Mouse (Mus musculus) limb, embryonic 15.5 days (tissue): ENCODE measurements at regions not wholly inside any gene's neighbourhood (a gene's known extent, or its start where the extent isn't known, plus 50 kb on each side); places are given as distances from the start of the nearest gene placed in this dataset.

Experiments
- ATAC-seq: fragments of 200-750 bp; cut with Nextera tagmentation; 2 replicates; pipeline ENCODE4 v1.8.0; 2017; ENCODE audit warnings: low read depth, moderate TSS enrichment; ENCODE audit not compliant: insufficient number of reproducible peaks, low FRiP score, low TSS enrichment
- H3K27ac ChIP-seq: fragments of 300-500 bp; sonication (generic); 2 replicates; pipeline ENCODE4 v1.5.1; 2015; ENCODE audit warnings: moderate library complexity, mild to moderate bottlenecking, inconsistent platforms
- H3K27me3 ChIP-seq: fragments of 300-500 bp; sonication (generic); 2 replicates; pipeline ENCODE4 v1.6.1; 2015; ENCODE audit warnings: inconsistent platforms
- H3K36me3 ChIP-seq: fragments of 300-500 bp; sonication (generic); 2 replicates; pipeline ENCODE4 v1.6.1; 2015; ENCODE audit warnings: inconsistent platforms
- H3K4me1 ChIP-seq: fragments of 300-500 bp; sonication (generic); 2 replicates; pipeline ENCODE4 v1.6.1; 2015; ENCODE audit warnings: inconsistent platforms
- H3K4me2 ChIP-seq: fragments of 300-500 bp; sonication (generic); 2 replicates; pipeline ENCODE4 v1.6.1; 2015; ENCODE audit warnings: mild to moderate bottlenecking, inconsistent platforms
- H3K4me3 ChIP-seq: fragments of 300-500 bp; sonication (generic); 2 replicates; pipeline ENCODE4 v1.5.1; 2015; ENCODE audit warnings: mild to moderate bottlenecking, inconsistent platforms
- H3K9ac ChIP-seq: fragments of 300-500 bp; sonication (generic); 2 replicates; pipeline ENCODE4 v1.6.1; 2015; ENCODE audit warnings: inconsistent platforms
- H3K9me3 ChIP-seq: fragments of 300-500 bp; sonication (generic); 2 replicates; pipeline ENCODE4 v1.6.1; 2016; ENCODE audit warnings: inconsistent platforms
- WGBS: fragments of 180-500 bp; shearing (Covaris S2); methylation state at CpG from one replicate; pipeline ENCODE4 v1.1.7; 2015; 5-methylcytosine and 5-hydroxymethylcytosine counted together

GRCm38 (mm10) chrX:11876636-11877035 lies 283.5 kb downstream of the Bcor start:
- Histone ChIP-seq H3K9me3 (no peaks in the 10 kb centered on the region), H3K4me1 (no peaks in the 10 kb centered on the region), H3K4me2 (no peak overlapping the region), H3K36me3 (no peaks in the 10 kb centered on the region), H3K27me3 (0 out of 2 replicates have a peak, but pooled peaks cover 15% of the 10 kb centered on the region), H3K27ac (no peak overlapping the region), H3K9ac (no peak overlapping the region), H3K4me3 (no peak overlapping the region)
- no peak for ATAC-seq
- 78% methylated on average over 7 of the region's 7 CpGs for WGBS

DNA sequence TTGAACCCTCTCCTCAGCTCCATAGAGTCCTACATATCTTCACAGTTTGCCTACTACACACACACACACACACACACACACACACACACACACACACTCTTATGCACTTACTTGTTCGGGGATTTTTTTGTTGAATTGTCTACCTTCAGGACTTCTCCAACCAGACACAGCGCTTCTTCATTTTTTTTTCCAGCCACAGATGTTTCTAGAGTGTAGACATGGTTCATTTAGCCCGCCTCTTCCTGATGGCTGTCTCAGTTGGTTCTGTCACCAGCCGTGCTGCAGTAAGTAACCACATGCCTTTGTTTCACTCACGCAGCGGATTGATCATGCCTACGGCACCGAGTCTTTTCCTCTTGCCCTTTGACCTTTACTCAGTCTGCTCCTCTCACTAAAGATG lies 282.1 kb downstream of the Bcor start:
- no peaks in the 10 kb centered on the region for H3K4me1 ChIP-seq
- no peak overlapping the region for H3K4me2 ChIP-seq
- H3K9me3 ChIP-seq = no peaks in the 10 kb centered on the region
- no peak overlapping the region for H3K9ac ChIP-seq
- no peaks in the 10 kb centered on the region for H3K36me3 ChIP-seq
- H3K4me3 ChIP-seq = no peak overlapping the region
- 68% methylated on average over 8 of the region's 8 CpGs for WGBS
- 0 out of 2 replicates have a peak, but pooled peaks cover 15% of the 10 kb centered on the region for H3K27me3 ChIP-seq
- no peak overlapping the region for H3K27ac ChIP-seq
- no peak for ATAC-seq

GRCm38 (mm10) chrX:11880972-11881371 lies 279.2 kb downstream of the Bcor start:
- WGBS = 58% methylated on average over 1 of the region's 1 CpGs
- no peak overlapping the region for H3K4me3 ChIP-seq
- H3K4me1 ChIP-seq = no peaks in the 10 kb centered on the region
- H3K27ac ChIP-seq = no peak overlapping the region
- H3K36me3 ChIP-seq = no peaks in the 10 kb centered on the region
- H3K9me3 ChIP-seq = no peaks in the 10 kb centered on the region
- H3K27me3 ChIP-seq = 0 out of 2 replicates have a peak, but pooled peaks cover 4% of the 10 kb centered on the region
- no peak overlapping the region for H3K4me2 ChIP-seq
- no peak for ATAC-seq
- H3K9ac ChIP-seq = no peak overlapping the region

GRCm38 (mm10) chrX:11883738-11884716 lies 276.1 kb downstream of the Bcor start:
- Histone ChIP-seq H3K36me3 (no peaks in the 10 kb centered on the region), H3K9me3 (no peaks in the 10 kb centered on the region), H3K4me2 (no peak overlapping the region), H3K9ac (no peak overlapping the region), H3K4me1 (peaks cover 6% of the 10 kb centered on the region; the same call in 1 of the 2 replicates), H3K4me3 (no peak overlapping the region), H3K27me3 (no peaks in the 10 kb centered on the region), H3K27ac (no peak overlapping the region)
- 52% methylated on average over 10 of the region's 10 CpGs for WGBS
- no peak for ATAC-seq

- H3K4me2 ChIP-seq = no peak overlapping the region
- WGBS = 87% methylated on average over 5 of the region's 5 CpGs
- H3K27ac ChIP-seq = no peak overlapping the region
- no peaks in the 10 kb centered on the region for H3K9me3 ChIP-seq
- ATAC-seq = no peak
- H3K27me3 ChIP-seq = peaks cover 16% of the 10 kb centered on the region; the same call in 1 of the 2 replicates
- peaks cover 16% of the 10 kb centered on the region for H3K4me1 ChIP-seq
- no peak overlapping the region for H3K4me3 ChIP-seq
- H3K36me3 ChIP-seq = no peaks in the 10 kb centered on the region
- H3K9ac ChIP-seq = no peak overlapping the region
Observed at GRCm38 (mm10) chrX:11892396-11892795, 267.8 kb downstream of the Bcor start.

- no peak for ATAC-seq
- H3K27ac ChIP-seq = no peak overlapping the region
Observed at GRCm38 (mm10) chrX:11893606-11894279, 266.4 kb downstream of the Bcor start.

DNA sequence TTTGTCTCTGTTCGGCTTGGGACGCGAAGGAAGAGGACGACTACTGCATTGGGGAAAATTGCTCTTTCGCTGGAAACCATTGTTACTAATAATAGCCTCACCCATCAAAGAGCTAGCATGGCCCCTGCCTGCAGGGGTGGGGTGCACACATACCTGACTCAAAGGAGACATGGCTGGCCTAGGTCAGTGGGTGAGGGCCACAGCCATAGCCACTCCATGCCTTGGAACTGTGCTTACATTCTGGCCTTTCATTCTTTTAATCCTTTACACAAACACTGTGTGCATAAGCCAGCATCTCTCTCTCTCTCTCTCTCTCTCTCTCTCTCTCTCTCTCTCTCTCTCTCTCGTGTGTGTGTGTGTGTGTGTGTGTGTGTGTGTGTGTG lies 265.9 kb downstream of the Bcor start:
- Histone ChIP-seq H3K4me2 (no peak overlapping the region), H3K4me1 (peaks cover 11% of the 10 kb centered on the region), H3K9ac (no peak overlapping the region), H3K36me3 (no peaks in the 10 kb centered on the region), H3K9me3 (no peaks in the 10 kb centered on the region), H3K27ac (no peak overlapping the region), H3K27me3 (peaks cover 18% of the 10 kb centered on the region; the same call in 1 of the 2 replicates), H3K4me3 (no peak overlapping the region)
- no peak for ATAC-seq
- WGBS = 37% methylated on average over 5 of the region's 6 CpGs

More at GRCm38 (mm10) chrX:11893606-11894279, 266.4 kb downstream of the Bcor start:
- Histone ChIP-seq H3K9ac (no peak overlapping the region), H3K4me3 (no peak overlapping the region), H3K4me1 (peaks cover 11% of the 10 kb centered on the region), H3K27me3 (peaks cover 18% of the 10 kb centered on the region; the same call in 1 of the 2 replicates), H3K9me3 (no peaks in the 10 kb centered on the region), H3K36me3 (no peaks in the 10 kb centered on the region), H3K4me2 (no peak overlapping the region)
- 29% methylated on average over 10 of the region's 10 CpGs for WGBS

DNA sequence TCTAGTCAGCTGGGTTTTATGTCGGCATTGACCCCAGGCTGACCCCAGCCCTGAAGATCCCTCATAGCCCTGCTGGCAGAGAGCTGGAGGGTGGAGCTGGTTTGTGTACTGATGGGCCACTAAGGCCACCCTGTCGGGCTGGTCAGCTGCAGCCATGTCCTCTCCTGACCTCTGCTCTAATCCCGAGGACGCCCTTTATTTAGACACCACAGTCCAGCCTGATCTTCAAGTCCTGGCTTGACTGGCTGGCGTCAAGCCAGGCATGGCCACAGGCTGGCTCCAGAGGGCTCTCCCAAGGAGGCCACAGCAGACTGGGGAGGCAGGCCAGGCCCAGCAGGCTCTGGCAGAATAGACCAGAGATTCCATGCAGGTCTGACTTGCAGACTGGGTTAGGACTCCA lies 264.8 kb downstream of the Bcor start:
- Histone ChIP-seq H3K4me3 (no peak overlapping the region), H3K4me2 (no peak overlapping the region), H3K36me3 (no peaks in the 10 kb centered on the region), H3K4me1 (peaks cover 11% of the 10 kb centered on the region), H3K9ac (no peak overlapping the region), H3K9me3 (no peaks in the 10 kb centered on the region), H3K27ac (no peak overlapping the region), H3K27me3 (peaks cover 18% of the 10 kb centered on the region; the same call in 1 of the 2 replicates)
- 54% methylated on average over 5 of the region's 5 CpGs for WGBS
- ATAC-seq = no peak

DNA sequence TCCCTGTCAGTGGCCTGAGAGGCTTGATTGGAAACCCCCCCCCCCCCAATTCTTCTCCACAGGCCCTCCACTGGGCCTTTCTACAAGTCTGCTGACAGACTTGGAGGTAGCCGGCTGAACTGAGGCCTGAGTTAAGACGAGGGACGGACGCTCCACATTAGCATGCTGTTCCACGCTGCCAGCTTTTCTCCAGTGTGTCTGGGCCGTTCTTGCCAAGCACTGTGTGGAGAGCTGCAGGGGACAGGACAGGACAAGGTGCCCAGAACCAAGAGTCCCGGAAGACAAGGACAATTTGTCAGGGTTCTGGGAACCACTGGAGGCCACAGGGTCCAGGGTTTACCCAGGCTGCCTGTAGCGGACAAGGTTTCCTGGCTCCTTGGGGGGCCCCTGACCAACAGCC lies 261.9 kb downstream of the Bcor start:
- Histone ChIP-seq H3K9me3 (no peaks in the 10 kb centered on the region), H3K4me1 (peaks cover 11% of the 10 kb centered on the region), H3K4me3 (no peak overlapping the region), H3K36me3 (no peaks in the 10 kb centered on the region), H3K9ac (no peak overlapping the region), H3K27ac (no peak overlapping the region), H3K27me3 (peaks cover 15% of the 10 kb centered on the region; the same call in 1 of the 2 replicates), H3K4me2 (no peak overlapping the region)
- WGBS = 83% methylated on average over 8 of the region's 8 CpGs
- no peak for ATAC-seq

DNA sequence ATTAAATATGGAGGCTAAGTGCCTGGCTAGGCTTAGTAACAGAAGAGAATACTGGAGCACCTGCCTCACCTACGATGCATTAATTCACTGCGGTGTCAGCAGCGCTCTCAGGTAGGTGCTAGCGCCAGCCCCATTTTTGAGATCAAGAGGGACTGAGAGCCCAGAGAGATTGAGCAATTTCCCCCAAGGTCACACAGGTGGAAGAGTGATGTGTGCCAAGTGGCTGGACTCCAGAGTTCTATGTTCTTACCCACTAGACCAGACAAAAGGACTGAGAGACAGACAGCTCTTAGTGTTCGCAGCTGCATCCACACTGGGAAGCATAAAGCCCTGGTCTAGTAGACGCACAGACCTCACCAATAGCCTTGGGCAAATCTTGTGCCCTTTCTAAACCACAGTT lies 261.1 kb downstream of the Bcor start:
- 85% methylated on average over 6 of the region's 6 CpGs for WGBS
- Histone ChIP-seq H3K27ac (no peak overlapping the region), H3K9ac (no peak overlapping the region), H3K4me1 (peaks cover 7% of the 10 kb centered on the region), H3K9me3 (no peaks in the 10 kb centered on the region), H3K27me3 (peaks cover 15% of the 10 kb centered on the region; the same call in 1 of the 2 replicates), H3K4me3 (no peak overlapping the region), H3K36me3 (no peaks in the 10 kb centered on the region), H3K4me2 (no peak overlapping the region)
- no peak for ATAC-seq

DNA sequence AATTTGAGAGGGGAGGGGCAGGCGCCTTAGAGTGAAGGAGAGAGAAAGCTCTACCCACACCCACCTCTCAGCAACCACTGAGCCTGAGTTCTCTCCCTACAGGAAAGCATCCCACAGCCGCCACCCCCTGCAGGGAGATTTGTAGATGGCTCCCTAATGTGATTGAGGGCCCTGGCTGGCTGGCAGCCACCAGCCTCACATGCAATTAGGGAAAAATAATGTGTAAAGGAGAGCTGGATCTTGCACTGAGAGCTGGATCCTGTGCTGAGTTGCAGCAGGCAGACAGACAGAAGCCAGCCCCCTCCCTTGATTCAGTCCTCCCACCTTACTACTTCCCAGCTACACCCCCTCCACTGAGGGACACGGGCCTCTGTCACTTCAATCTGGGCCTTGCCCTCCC lies 260.2 kb downstream of the Bcor start:
- Histone ChIP-seq H3K9me3 (no peaks in the 10 kb centered on the region), H3K36me3 (no peaks in the 10 kb centered on the region), H3K9ac (no peak overlapping the region), H3K4me2 (no peak overlapping the region), H3K4me1 (peaks cover 4% of the 10 kb centered on the region; the same call in 1 of the 2 replicates), H3K27me3 (peaks cover 15% of the 10 kb centered on the region; the same call in 1 of the 2 replicates), H3K27ac (no peak overlapping the region), H3K4me3 (no peak overlapping the region)
- ATAC-seq = no peak
- 51% methylated on average over 3 of the region's 3 CpGs for WGBS

GRCm38 (mm10) chrX:11901791-11902190 lies 258.4 kb downstream of the Bcor start:
- no peak for ATAC-seq
- H3K36me3 ChIP-seq = no peaks in the 10 kb centered on the region
- no peaks in the 10 kb centered on the region for H3K9me3 ChIP-seq
- H3K4me2 ChIP-seq = no peak overlapping the region
- no peak overlapping the region for H3K9ac ChIP-seq
- H3K27ac ChIP-seq = no peak overlapping the region
- H3K4me1 ChIP-seq = no peaks in the 10 kb centered on the region
- H3K4me3 ChIP-seq = no peak overlapping the region
- 64% methylated on average over 5 of the region's 5 CpGs for WGBS
- peaks cover 3% of the 10 kb centered on the region; the same call in 1 of the 2 replicates for H3K27me3 ChIP-seq
